Mouse (Mus musculus) hindbrain, embryonic 11.5 days (tissue): ENCODE measurements around the gene Zfp46. TPM values are rescaled to one million over a fixed set of nuclear protein-coding genes. Genes with fewer than 3 reads are reported as not detected.

Source experiments
- ATAC-seq: fragments of 200-750 bp; cut with Nextera tagmentation; 2 replicates; pipeline ENCODE4 v1.8.0; 2017; ENCODE audit warnings: mild to moderate bottlenecking, moderate TSS enrichment, moderate library complexity; ENCODE audit not compliant: low FRiP score
- DNase-seq: peaks from one replicate; pipeline ENCODE4 v3.0.0-alpha.2; 2015; ENCODE audit warnings: low spot score
- H3K27ac ChIP-seq: fragments of 300-500 bp; sonication (generic); 2 replicates; pipeline ENCODE4 v1.5.1; 2014; ENCODE audit warnings: mild to moderate bottlenecking, low read depth, low read length
- H3K27me3 ChIP-seq: fragments of 300-500 bp; sonication (generic); 2 replicates; pipeline ENCODE4 v1.6.1; 2014; ENCODE audit warnings: mild to moderate bottlenecking, low read length, moderate library complexity, mixed read lengths; ENCODE audit not compliant: control insufficient read depth, insufficient read depth
- H3K36me3 ChIP-seq: fragments of 300-500 bp; sonication (generic); 2 replicates; pipeline ENCODE4 v1.6.1; 2014; ENCODE audit warnings: mild to moderate bottlenecking, low read length, moderate library complexity, mixed read lengths; ENCODE audit not compliant: control insufficient read depth, insufficient read depth
- H3K4me1 ChIP-seq: fragments of 300-500 bp; sonication (generic); replicated peaks from 2 replicates; pipeline ENCODE4 v1.6.1; 2014; ENCODE audit warnings: low read length, mixed read lengths; ENCODE audit not compliant: control insufficient read depth, insufficient read depth
- H3K4me2 ChIP-seq: fragments of 300-500 bp; sonication (generic); replicated peaks from 2 replicates; pipeline ENCODE4 v1.6.1; 2014; ENCODE audit warnings: mild to moderate bottlenecking, low read depth, low read length
- H3K4me3 ChIP-seq: fragments of 300-500 bp; sonication (generic); 2 replicates; pipeline ENCODE4 v1.5.1; 2014; ENCODE audit warnings: low read depth, low read length
- H3K9ac ChIP-seq: fragments of 300-500 bp; sonication (generic); 2 replicates; pipeline ENCODE4 v1.6.1; 2014; ENCODE audit warnings: low read depth, low read length
- H3K9me3 ChIP-seq: fragments of 300-500 bp; sonication (generic); 2 replicates; pipeline ENCODE4 v1.6.1; 2016; ENCODE audit warnings: low read length; ENCODE audit not compliant: control insufficient read depth
- WGBS: fragments of 180-500 bp; shearing (Covaris S2); extraction: QIAGEN DNeasy Blood & Tissue Kit; methylation state at CpG from one replicate; pipeline ENCODE4 v1.1.7; 2014; 5-methylcytosine and 5-hydroxymethylcytosine counted together
- polyA plus RNA-seq: library from polyadenylated mRNA; unstranded; fragments of >200 nt; fragmentation: Nextera tagmentation; extraction: Ambion mirVana; gene quantifications from 2 replicates; pipeline ENCODE4 v1.2.1, GENCODE M21; 2014

The Zfp46 gene
- polyA plus RNA-seq, 1 experiment from 2014 or later, result 26.2 TPM

- DNase-seq (no peak), ATAC-seq (no peak)
- Histone ChIP-seq H3K4me3 (no peak overlapping the region), H3K4me1 (no peaks in the 10 kb centered on the region; the same call in 1 of the 2 replicates), H3K4me2 (no peak overlapping the region), H3K27ac (no peak overlapping the region), H3K27me3 (peaks cover 1% of the 10 kb centered on the region; the same call in 1 of the 2 replicates), H3K9me3 (no peaks in the 10 kb centered on the region), H3K36me3 (no peaks in the 10 kb centered on the region), H3K9ac (no peak overlapping the region)
- 79% methylated on average over 10 of the region's 10 CpGs for WGBS
These were observed 27.8 kb upstream of the Zfp46 start for GRCm38 (mm10) chr4:136256696-136257095.

- Histone ChIP-seq H3K27me3 (no peaks in the 10 kb centered on the region), H3K4me1 (no peaks in the 10 kb centered on the region; the same call in 1 of the 2 replicates), H3K27ac (no peak overlapping the region), H3K9ac (no peak overlapping the region), H3K36me3 (no peaks in the 10 kb centered on the region), H3K9me3 (no peaks in the 10 kb centered on the region), H3K4me2 (no peak overlapping the region), H3K4me3 (no peak overlapping the region)
- ATAC-seq (no peak), DNase-seq (no peak)
- WGBS, result 64% methylated on average over 3 of the region's 3 CpGs
These were observed 24.6 kb upstream of the Zfp46 start for GRCm38 (mm10) chr4:136259916-136260315.

- H3K27ac ChIP-seq, result no peak overlapping the region
- WGBS, result 46% methylated on average over 10 of the region's 10 CpGs
- H3K4me3 ChIP-seq, result no peak overlapping the region
- no peak overlapping the region for H3K4me2 ChIP-seq
- no peaks in the 10 kb centered on the region for H3K9me3 ChIP-seq
- H3K4me1 ChIP-seq, result no peaks in the 10 kb centered on the region; the same call in 1 of the 2 replicates
- H3K9ac ChIP-seq, result no peak overlapping the region
- ATAC-seq (no peak), DNase-seq (peak; percentile 89)
- H3K27me3 ChIP-seq, result no peaks in the 10 kb centered on the region
- no peaks in the 10 kb centered on the region for H3K36me3 ChIP-seq
These were observed 23.8 kb upstream of the Zfp46 start for GRCm38 (mm10) chr4:136260491-136261180.

GRCm38 (mm10) chr4:136261912-136262311 lies 22.6 kb upstream of the Zfp46 start:
- Histone ChIP-seq H3K9me3 (no peaks in the 10 kb centered on the region), H3K4me2 (no peak overlapping the region), H3K27me3 (no peaks in the 10 kb centered on the region), H3K9ac (no peak overlapping the region), H3K36me3 (no peaks in the 10 kb centered on the region), H3K4me3 (no peak overlapping the region), H3K4me1 (no peaks in the 10 kb centered on the region; the same call in 1 of the 2 replicates), H3K27ac (no peak overlapping the region)
- 82% methylated on average over 10 of the region's 10 CpGs for WGBS
- DNase-seq (no peak), ATAC-seq (no peak)

GRCm38 (mm10) chr4:136263555-136263954 lies 20.9 kb upstream of the Zfp46 start:
- H3K27ac ChIP-seq, result no peak overlapping the region
- no peaks in the 10 kb centered on the region for H3K27me3 ChIP-seq
- H3K9ac ChIP-seq, result no peak overlapping the region
- 97% methylated on average over 4 of the region's 4 CpGs for WGBS
- DNase-seq (no peak), ATAC-seq (no peak)
- H3K4me1 ChIP-seq, result no peaks in the 10 kb centered on the region; the same call in 1 of the 2 replicates
- no peaks in the 10 kb centered on the region for H3K36me3 ChIP-seq
- H3K4me2 ChIP-seq, result no peak overlapping the region
- no peak overlapping the region for H3K4me3 ChIP-seq
- no peaks in the 10 kb centered on the region for H3K9me3 ChIP-seq

- no peak overlapping the region for H3K27ac ChIP-seq
- H3K4me3 ChIP-seq, result no peak overlapping the region
- no peak for DNase-seq
- no peak overlapping the region for H3K9ac ChIP-seq
- ATAC-seq, result no peak
- H3K4me1 ChIP-seq, result no peaks in the 10 kb centered on the region
- no peaks in the 10 kb centered on the region for H3K9me3 ChIP-seq
- H3K36me3 ChIP-seq, result no peaks in the 10 kb centered on the region
- WGBS, result 88% methylated on average over 9 of the region's 9 CpGs
- no peak overlapping the region for H3K4me2 ChIP-seq
- no peaks in the 10 kb centered on the region for H3K27me3 ChIP-seq
These were observed 17.7 kb upstream of the Zfp46 start for GRCm38 (mm10) chr4:136266716-136267343.

- H3K9ac ChIP-seq, result no peak overlapping the region
- 90% methylated on average over 1 of the region's 1 CpGs for WGBS
- H3K4me3 ChIP-seq, result no peak overlapping the region
- ATAC-seq (no peak), DNase-seq (no peak)
- H3K4me1 ChIP-seq, result no peaks in the 10 kb centered on the region
- H3K36me3 ChIP-seq, result no peaks in the 10 kb centered on the region
- no peak overlapping the region for H3K27ac ChIP-seq
- no peaks in the 10 kb centered on the region for H3K9me3 ChIP-seq
- no peak overlapping the region for H3K4me2 ChIP-seq
- no peaks in the 10 kb centered on the region for H3K27me3 ChIP-seq
These were observed 15.6 kb upstream of the Zfp46 start for GRCm38 (mm10) chr4:136268912-136269311.

GRCm38 (mm10) chr4:136270648-136271047 lies 13.8 kb upstream of the Zfp46 start:
- H3K4me3 ChIP-seq, result no peak overlapping the region
- no peaks in the 10 kb centered on the region for H3K4me1 ChIP-seq
- no peak overlapping the region for H3K9ac ChIP-seq
- H3K9me3 ChIP-seq, result no peaks in the 10 kb centered on the region
- no peak overlapping the region for H3K4me2 ChIP-seq
- WGBS, result 79% methylated on average over 8 of the region's 8 CpGs
- ATAC-seq (no peak), DNase-seq (no peak)
- no peak overlapping the region for H3K27ac ChIP-seq
- no peaks in the 10 kb centered on the region for H3K36me3 ChIP-seq
- H3K27me3 ChIP-seq, result no peaks in the 10 kb centered on the region

- no peak for ATAC-seq
- DNase-seq, result no peak
- Histone ChIP-seq H3K4me1 (peaks cover 10% of the 10 kb centered on the region; the same call in 1 of the 2 replicates), H3K27me3 (no peaks in the 10 kb centered on the region), H3K36me3 (no peaks in the 10 kb centered on the region), H3K9ac (no peak overlapping the region), H3K27ac (no peak overlapping the region), H3K4me2 (no peak overlapping the region), H3K9me3 (no peaks in the 10 kb centered on the region), H3K4me3 (no peak overlapping the region)
- 77% methylated on average over 8 of the region's 8 CpGs for WGBS
These were observed 3.4 kb upstream of the Zfp46 start for GRCm38 (mm10) chr4:136281097-136281496.
